Mouse (Mus musculus) fat pad, adult 2 months (tissue): ENCODE measurements at regions not wholly inside any gene's neighbourhood (a gene's known extent, or its start where the extent isn't known, plus 50 kb on each side); places are given as distances from the start of the nearest gene placed in this dataset.

Experiments used
- DNase-seq: peaks from one replicate; pipeline ENCODE4 v3.0.0-alpha.2; 2011; ENCODE audit warnings: low read depth, low spot score; ENCODE audit errors: extremely low read depth

DNA sequence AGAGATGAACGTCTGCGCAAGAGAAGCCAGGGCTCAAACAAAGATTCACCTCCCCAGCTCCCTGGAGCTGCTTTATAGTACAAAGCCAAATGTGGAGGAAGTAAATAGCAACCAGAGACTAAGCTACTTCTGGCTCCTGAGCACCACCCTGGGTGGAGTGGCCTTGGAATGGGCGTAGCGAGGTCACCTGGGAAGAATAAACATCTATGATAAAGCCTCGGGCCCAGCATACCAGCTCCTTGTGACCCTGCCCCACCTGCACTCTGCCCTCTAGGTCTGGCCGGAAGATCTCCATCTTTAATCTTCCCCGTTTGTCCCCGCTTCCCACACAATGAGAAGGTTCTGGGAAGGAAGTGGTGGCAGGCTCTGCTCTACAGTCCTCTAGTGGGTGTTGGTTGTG, 61.0 kb upstream of the Ptpn3 start:
- DNase-seq: no peak

DNA sequence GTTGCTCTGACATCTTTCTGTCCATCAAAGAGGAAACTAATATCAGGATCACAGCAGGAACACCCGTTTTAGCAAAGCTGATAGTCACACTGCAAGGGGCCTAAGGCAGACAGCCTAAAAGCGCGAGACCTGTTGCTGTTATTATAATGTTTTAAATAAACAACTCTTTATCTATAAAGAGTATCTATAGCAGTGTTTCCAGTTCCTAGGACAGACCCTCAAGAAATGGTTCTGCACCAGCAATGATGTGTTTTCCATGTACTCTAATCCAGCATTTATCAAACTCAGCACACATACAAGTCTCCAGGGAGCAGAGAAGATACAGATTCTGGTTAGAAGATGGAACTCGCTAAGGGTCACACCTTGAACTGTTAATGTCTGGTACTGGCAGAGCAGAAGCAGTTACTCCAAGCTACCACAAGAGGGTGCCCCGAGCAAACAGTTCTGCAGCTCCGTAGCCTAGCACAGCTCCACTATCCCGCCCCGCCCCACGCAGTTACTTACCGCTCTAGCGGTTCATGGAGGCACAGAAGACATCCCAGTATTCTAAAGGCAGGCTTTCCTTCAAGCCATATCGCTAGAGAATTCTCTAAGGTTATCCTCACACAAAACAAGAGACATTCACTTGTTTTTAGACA, 64.2 kb upstream of the Palm2 start:
- peak; percentile 5 for DNase-seq

GRCm38 (mm10) chr4:57377872-57378271, 56.2 kb upstream of the Palm2 start:
- DNase-seq: no peak

GRCm38 (mm10) chr4:57380063-57380800, 53.8 kb upstream of the Palm2 start:
- DNase-seq: peak; percentile 13

DNA sequence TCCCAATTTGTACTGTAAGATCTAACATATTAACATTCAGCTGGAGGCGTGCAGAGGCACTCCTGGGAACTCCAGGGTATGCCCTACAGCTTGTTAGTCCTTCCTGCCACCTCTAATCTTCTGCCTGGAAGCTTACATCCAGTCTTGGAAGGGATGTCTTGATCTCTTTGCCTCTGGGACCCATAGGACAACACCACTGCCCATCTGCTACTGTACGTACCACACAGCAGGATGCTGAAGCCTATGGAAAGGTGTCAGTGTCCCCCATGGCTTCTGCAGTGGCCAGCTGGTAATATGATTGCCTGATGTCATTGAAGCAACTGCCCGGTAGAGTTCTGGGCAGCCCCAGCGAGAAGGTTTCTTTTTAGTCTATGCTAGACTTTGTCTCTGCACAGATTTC, 52.7 kb upstream of the Palm2 start:
- no peak for DNase-seq
